Mouse (Mus musculus) midbrain, embryonic 11.5 days (tissue): ENCODE measurements around the gene Arpc4. TPM values are rescaled to one million over a fixed set of nuclear protein-coding genes. Genes with fewer than 3 reads are reported as not detected.

Experiments
- ATAC-seq: fragments of 200-750 bp; cut with Nextera tagmentation; 2 replicates; pipeline ENCODE4 v1.8.0; 2017; ENCODE audit warnings: moderate TSS enrichment, moderate library complexity; ENCODE audit not compliant: low FRiP score
- DNase-seq: peaks from one replicate; pipeline ENCODE4 v3.0.0; 2015; ENCODE audit warnings: low spot score; ENCODE audit errors: missing footprints
- H3K27ac ChIP-seq: fragments of 300-500 bp; sonication (generic); 2 replicates; pipeline ENCODE4 v1.5.1; 2014; ENCODE audit warnings: low read depth, low read length
- H3K27me3 ChIP-seq: fragments of 300-500 bp; sonication (generic); 2 replicates; pipeline ENCODE4 v1.6.1; 2014; ENCODE audit warnings: mild to moderate bottlenecking, low read length, moderate library complexity, mixed read lengths; ENCODE audit not compliant: control insufficient read depth, insufficient read depth
- H3K36me3 ChIP-seq: fragments of 300-500 bp; sonication (generic); 2 replicates; pipeline ENCODE4 v1.6.1; 2014; ENCODE audit warnings: mild to moderate bottlenecking, low read length, moderate library complexity, mixed read lengths; ENCODE audit not compliant: control insufficient read depth, insufficient read depth
- H3K4me1 ChIP-seq: fragments of 300-500 bp; sonication (generic); 2 replicates; pipeline ENCODE4 v1.6.1; 2014; ENCODE audit warnings: low read length; ENCODE audit not compliant: control insufficient read depth, insufficient read depth
- H3K4me2 ChIP-seq: fragments of 300-500 bp; sonication (generic); 2 replicates; pipeline ENCODE4 v1.6.1; 2014; ENCODE audit warnings: mild to moderate bottlenecking, moderate library complexity
- H3K4me3 ChIP-seq: fragments of 300-500 bp; sonication (generic); 2 replicates; pipeline ENCODE4 v1.5.1; 2014; ENCODE audit warnings: low read depth, low read length
- H3K9ac ChIP-seq: fragments of 300-500 bp; sonication (generic); 2 replicates; pipeline ENCODE4 v1.6.1; 2014; ENCODE audit warnings: low read length
- H3K9me3 ChIP-seq: fragments of 300-500 bp; sonication (generic); 2 replicates; pipeline ENCODE4 v1.6.1; 2016; ENCODE audit warnings: low read length; ENCODE audit not compliant: control insufficient read depth
- WGBS: fragments of 180-500 bp; shearing (Covaris S2); extraction: QIAGEN DNeasy Blood & Tissue Kit; methylation state at CpG from one replicate; pipeline ENCODE4 v1.1.7; 2014; 5-methylcytosine and 5-hydroxymethylcytosine counted together
- microRNA-seq: library from miRNA; unstranded; fragments of <30 nt; microRNA quantifications from one replicate; pipeline ENCODE4, GENCODE M21; 2017
- polyA plus RNA-seq: library from polyadenylated mRNA; unstranded; fragments of >200 nt; fragmentation: Nextera tagmentation; extraction: Ambion mirVana; gene quantifications from 2 replicates; pipeline ENCODE4 v1.2.1, GENCODE M21; 2014

Gene Arpc4
- polyA plus RNA-seq, 1 experiment from 2014 or later = 208 TPM

DNA sequence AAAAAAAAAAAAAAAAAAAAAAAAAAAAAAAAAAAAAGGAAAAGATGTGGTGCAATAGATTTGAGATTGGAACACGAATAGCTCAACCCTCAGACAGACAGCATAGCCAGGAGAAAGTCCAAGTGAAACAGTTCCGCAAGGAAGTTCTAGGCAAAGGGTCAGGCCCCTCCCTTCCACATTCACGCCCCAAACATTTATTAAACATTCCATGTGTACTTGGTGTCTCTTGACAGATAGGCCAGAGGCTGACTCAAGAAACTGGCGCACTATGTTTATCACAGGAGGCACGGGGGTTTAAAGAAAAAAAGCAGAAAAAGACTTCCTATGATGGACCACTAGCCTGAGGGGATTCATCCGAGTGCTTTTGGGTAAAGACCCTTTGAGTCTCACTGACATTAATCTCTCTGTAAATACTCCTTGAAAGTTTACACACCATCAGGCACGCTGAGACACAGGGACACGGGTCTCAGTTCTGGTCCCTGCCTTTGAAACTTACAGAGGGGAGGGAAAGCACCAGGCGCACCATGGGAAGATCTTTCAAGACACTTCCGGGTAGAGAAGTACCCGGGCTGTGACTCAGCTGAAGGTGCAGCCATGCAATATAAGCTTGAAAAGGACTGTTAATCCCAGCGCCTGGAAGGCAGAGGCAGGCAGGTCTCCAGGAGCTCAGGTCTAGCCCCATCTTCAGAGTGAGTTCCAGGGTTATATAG lies 61.0 kb downstream of the Arpc4 start:
- Histone ChIP-seq H3K9me3 (no peaks in the 10 kb centered on the region), H3K27me3 (no peaks in the 10 kb centered on the region), H3K9ac (no peak overlapping the region), H3K27ac (no peak overlapping the region), H3K4me1 (peaks cover 7% of the 10 kb centered on the region; the same call in 1 of the 2 replicates), H3K4me2 (no peak overlapping the region), H3K4me3 (no peak overlapping the region), H3K36me3 (no peaks in the 10 kb centered on the region)
- DNase-seq (peak; percentile 78), ATAC-seq (no peak)
- 71% methylated on average over 12 of the region's 12 CpGs for WGBS

Small RNA genes lying within 50 kb of the gene (microRNA-seq; reads per million reads assigned to microRNA genes)
- not detected for gene Gm24387

Other genes with a start within 250 kb of the Arpc4 start
- 7.6 TPM in 2 replicates for gene Lhfpl4, start 182.7 kb upstream of the Arpc4 start, polyA plus RNA-seq
- 44.2 and 46.3 TPM in 2 replicates for gene Mtmr14, start 140.3 kb upstream of the Arpc4 start, polyA plus RNA-seq
- gene Cpne9, start 95.8 kb upstream of the Arpc4 start, polyA plus RNA-seq = 0.07 and 0.08 TPM in 2 replicates
- 20.1 and 22.8 TPM in 2 replicates for gene Brpf1, start 71.0 kb upstream of the Arpc4 start, polyA plus RNA-seq
- gene Ogg1, start 51.1 kb upstream of the Arpc4 start, polyA plus RNA-seq = 12.2 and 13.8 TPM in 2 replicates
- 61.6 and 65.4 TPM in 2 replicates for gene Camk1, start 34.1 kb upstream of the Arpc4 start, polyA plus RNA-seq
- 59.3 and 62.4 TPM in 2 replicates for gene Tada3, start 232 bp upstream of the Arpc4 start, polyA plus RNA-seq
- 3.0 TPM in 2 replicates for gene Ttll3, start 11.1 kb downstream of the Arpc4 start, polyA plus RNA-seq
- 26.6 and 32.0 TPM in 2 replicates for gene Rpusd3, start 41.2 kb downstream of the Arpc4 start, polyA plus RNA-seq
- gene Cidec, start 57.6 kb downstream of the Arpc4 start, polyA plus RNA-seq = not detected in 2 replicates
- gene Jagn1, start 64.5 kb downstream of the Arpc4 start, polyA plus RNA-seq = 73.1 and 75.0 TPM in 2 replicates
- 0.19 and 0.40 TPM in 2 replicates for gene Il17re, start 80.4 kb downstream of the Arpc4 start, polyA plus RNA-seq
- gene Il17rc, start 93.3 kb downstream of the Arpc4 start, polyA plus RNA-seq = 2.7 and 3.1 TPM in 2 replicates
- gene Creld1, start 105.2 kb downstream of the Arpc4 start, polyA plus RNA-seq = 29.2 and 29.9 TPM in 2 replicates
- gene Prrt3, start 123.8 kb downstream of the Arpc4 start, polyA plus RNA-seq = 0.97 and 1.1 TPM in 2 replicates
- gene Emc3, start 153.5 kb downstream of the Arpc4 start, polyA plus RNA-seq = 88.4 and 90.0 TPM in 2 replicates
- 13.5 and 15.6 TPM in 2 replicates for gene Fancd2, start 153.6 kb downstream of the Arpc4 start, polyA plus RNA-seq
- gene Fancd2os, start 222.6 kb downstream of the Arpc4 start, polyA plus RNA-seq = 0.42 and 0.47 TPM in 2 replicates
- 223 and 232 TPM in 2 replicates for gene Brk1, start 226.7 kb downstream of the Arpc4 start, polyA plus RNA-seq
- 60.9 and 62.4 TPM in 2 replicates for gene Vhl, start 245.8 kb downstream of the Arpc4 start, polyA plus RNA-seq